Mouse (Mus musculus): ENCODE measurements around the gene Gm5916.

Gene Gm5916
- long read RNA-seq, experiment 1 = 0 reads
- long read RNA-seq, experiment 2 = 0 reads

DNA sequence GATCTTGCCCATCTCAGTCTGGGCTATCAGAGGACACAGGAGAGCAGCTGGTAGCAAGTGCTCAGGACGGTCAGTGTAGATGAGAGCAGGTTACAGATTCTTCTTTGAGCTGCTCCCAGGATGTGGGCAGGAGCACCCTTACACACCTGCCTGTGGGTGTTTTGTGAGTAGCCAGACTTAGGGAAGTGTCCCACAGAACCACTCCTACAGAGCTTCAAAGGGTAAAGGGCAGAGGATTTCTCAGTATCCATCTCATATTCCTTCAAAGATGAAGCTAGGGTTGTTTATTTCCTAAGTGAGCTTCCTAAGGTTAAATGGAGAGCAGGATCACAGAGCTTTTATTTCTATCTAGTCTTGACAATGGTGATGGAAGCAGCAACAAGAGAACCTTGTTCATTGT lies at the start of gene Gm5916:
Gene Gm5916, minus strand, starts transcription at position 101 of the 400 bp plus-strand sequence.
- intact Hi-C loops (cut with DNase I) = loop anchor here (5.0 kb wide), 1 partner anchor 286 kb away; the partner anchor contains the start of gene 9230110F15Rik

Measured in adrenal gland (tissue).